Mouse (Mus musculus): ENCODE results near the gene Dpp6. TPM values are rescaled to one million over a fixed set of nuclear protein-coding genes. Genes with fewer than 3 reads are reported as not detected.

Gene Dpp6
- total and polyA plus RNA-seq, 3 experiments, result not detected

DNA sequence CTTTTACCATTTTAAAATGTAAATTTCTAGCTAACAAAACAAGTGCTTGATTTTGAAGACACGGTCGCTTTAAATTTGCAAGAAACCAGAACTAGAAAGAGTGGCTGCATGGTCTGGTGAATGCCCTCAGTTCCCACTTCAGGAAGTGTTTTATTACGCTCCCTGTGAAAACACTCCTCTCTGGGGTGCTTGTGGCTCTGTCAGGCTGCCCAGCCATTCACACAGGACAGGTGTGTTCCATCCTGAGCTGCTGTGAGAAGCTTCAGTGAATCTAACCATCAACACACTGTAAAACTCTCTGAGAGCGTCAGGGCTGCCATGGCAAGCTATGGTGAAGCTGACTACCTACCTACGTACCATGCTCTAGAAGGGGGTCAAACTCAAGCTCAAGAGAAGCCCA lies 841.2 kb downstream of the Dpp6 start:
- Histone ChIP-seq H3K9ac (ENCODE audit: control insufficient read depth, low read depth, low read length, poor library complexity, severe bottlenecking) (no peak overlapping the region), H3K79me2 (ENCODE audit: control insufficient read depth, insufficient read depth, low read length, poor library complexity) (no peaks in the 10 kb centered on the region), H3K4me3 (ENCODE audit: control insufficient read depth in 1 of 2, insufficient read depth in 1 of 2, low read depth in 2 of 2, low read length in 2 of 2) (no peak overlapping the region), H3K9me3 (replicated peaks; ENCODE audit: insufficient read depth, low read length) (no peaks in the 10 kb centered on the region), H3K27ac (ENCODE audit: control insufficient read depth, low read depth, low read length) (no peak overlapping the region), H3K4me1 (ENCODE audit: control insufficient read depth in 1 of 2, insufficient read depth in 2 of 2, low read length in 2 of 2) (no peaks in the 10 kb centered on the region), H3K27me3 (ENCODE audit: control insufficient read depth in 1 of 2, insufficient read depth in 2 of 2, low read length in 2 of 2) (no peaks in the 10 kb centered on the region), H3K36me3 (ENCODE audit: control insufficient read depth in 1 of 2, insufficient read depth in 2 of 2, low read length in 2 of 2) (no peaks in the 10 kb centered on the region)
- TF ChIP-seq POLR2AphosphoS2 (IDR thresholded peaks at IDR 0.05; ENCODE audit: low read length), result no peak
- no peak for DNase-seq (ENCODE audit: low read depth, low spot score)

DNA sequence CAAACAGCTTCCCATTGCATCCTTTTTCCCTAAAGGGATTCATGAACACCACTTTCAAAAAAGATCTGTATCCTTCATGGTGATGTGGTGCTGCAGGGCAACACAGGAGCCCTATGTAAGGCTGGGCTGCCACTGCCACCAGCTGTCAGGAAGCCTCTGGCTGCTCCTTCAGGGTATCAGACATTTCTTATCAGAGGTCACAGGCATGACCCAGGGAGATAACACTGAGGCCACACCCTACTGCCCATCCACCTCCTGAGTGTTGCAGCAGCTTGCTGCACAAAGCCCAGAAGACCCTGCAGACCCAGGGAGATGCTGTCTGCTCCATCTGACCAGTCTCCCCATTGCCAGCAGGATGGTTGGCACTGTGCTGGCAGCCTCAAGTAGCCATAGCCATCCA lies 841.6 kb downstream of the Dpp6 start:
- Histone ChIP-seq H3K27me3 (ENCODE audit: control insufficient read depth in 1 of 2, insufficient read depth in 2 of 2, low read length in 2 of 2) (no peaks in the 10 kb centered on the region), H3K4me3 (ENCODE audit: control insufficient read depth in 1 of 2, insufficient read depth in 1 of 2, low read depth in 2 of 2, low read length in 2 of 2) (no peak overlapping the region), H3K4me1 (ENCODE audit: control insufficient read depth in 1 of 2, insufficient read depth in 2 of 2, low read length in 2 of 2) (no peaks in the 10 kb centered on the region), H3K27ac (ENCODE audit: control insufficient read depth, low read depth, low read length) (no peak overlapping the region), H3K9me3 (replicated peaks; ENCODE audit: insufficient read depth, low read length) (no peaks in the 10 kb centered on the region), H3K79me2 (ENCODE audit: control insufficient read depth, insufficient read depth, low read length, poor library complexity) (no peaks in the 10 kb centered on the region), H3K9ac (ENCODE audit: control insufficient read depth, low read depth, low read length, poor library complexity, severe bottlenecking) (no peak overlapping the region), H3K36me3 (ENCODE audit: control insufficient read depth in 1 of 2, insufficient read depth in 2 of 2, low read length in 2 of 2) (no peaks in the 10 kb centered on the region)
- DNase-seq (ENCODE audit: low read depth, low spot score), result no peak
- no peak for TF ChIP-seq GABPA (IDR thresholded peaks at IDR 0.05; ENCODE audit: low read depth, low read length)
- TF ChIP-seq MYC (IDR thresholded peaks at IDR 0.05; ENCODE audit: low read depth, low read length), result no peak
- TF ChIP-seq MYB (IDR thresholded peaks at IDR 0.05; ENCODE audit: low read depth, low read length), result no peak
- TF ChIP-seq E2F4 (IDR thresholded peaks at IDR 0.05; ENCODE audit: borderline replicate concordance, low read depth, low read length), result no peak
- TF ChIP-seq CHD2 (IDR thresholded peaks at IDR 0.05; ENCODE audit: low read length), result no peak
- no peak for TF ChIP-seq MAFK (IDR thresholded peaks at IDR 0.05; ENCODE audit: borderline replicate concordance, low read depth, low read length)
- no peak for TF ChIP-seq TCF12 (IDR thresholded peaks at IDR 0.05; ENCODE audit: low read depth, low read length)
- TF ChIP-seq ZNF384 (IDR thresholded peaks at IDR 0.05; ENCODE audit: low read depth, low read length), result no peak
- TF ChIP-seq ZKSCAN1 (IDR thresholded peaks at IDR 0.05; ENCODE audit: low read depth, low read length), result no peak
- TF ChIP-seq MXI1 (IDR thresholded peaks at IDR 0.05; ENCODE audit: low read depth, low read length), result no peak
- no peak for TF ChIP-seq USF1 (IDR thresholded peaks at IDR 0.05; ENCODE audit: low read depth, low read length)
- no peak for TF ChIP-seq TAL1 (IDR thresholded peaks at IDR 0.05; ENCODE audit: low read length)
- no peak for TF ChIP-seq NRF1 (IDR thresholded peaks at IDR 0.05; ENCODE audit: insufficient read depth, low read depth, low read length, poor library complexity, severe bottlenecking)
- no peak for TF ChIP-seq ZMIZ1 (IDR thresholded peaks at IDR 0.05; ENCODE audit: low read depth, low read length)
- TF ChIP-seq TBP (IDR thresholded peaks at IDR 0.05; ENCODE audit: low read depth, low read length), result no peak
- no peak for TF ChIP-seq MAX (IDR thresholded peaks at IDR 0.05; ENCODE audit: low read length)
- no peak for TF ChIP-seq ELF1 (IDR thresholded peaks at IDR 0.05; ENCODE audit: low read depth, low read length)
- no peak for TF ChIP-seq JUND (IDR thresholded peaks at IDR 0.05; ENCODE audit: low read depth, low read length)
- TF ChIP-seq USF2 (IDR thresholded peaks at IDR 0.05; ENCODE audit: borderline replicate concordance in 1 of 2, insufficient read depth in 1 of 2, low read depth in 1 of 2, low read length in 2 of 2), result no peak

Measured in MEL (cell line).